Mouse (Mus musculus) MN1 (cell line): Measurements from ENCODE around the gene Katnbl1.

Experiments
- DNase-seq: peaks from one replicate; pipeline ENCODE4 v3.0.0-alpha.2; 2016; ENCODE audit warnings: low spot score

The Katnbl1 gene

GRCm38 (mm10) chr2:112378973-112379898 is at the start of gene Katnbl1:
Gene Katnbl1, plus strand, starts transcription at chr2:112379211.
- peak; percentile 95 for DNase-seq

- DNase-seq = no peak
Observed at GRCm38 (mm10) chr2:112332051-112332898, 46.7 kb upstream of the Katnbl1 start.

GRCm38 (mm10) chr2:112337211-112337610 is 41.8 kb upstream of the Katnbl1 start:
- no peak for DNase-seq

- no peak for DNase-seq
Observed at GRCm38 (mm10) chr2:112339736-112340135, 39.3 kb upstream of the Katnbl1 start.

- DNase-seq = no peak
Observed at GRCm38 (mm10) chr2:112341117-112341516, 37.9 kb upstream of the Katnbl1 start.

- DNase-seq = no peak
Observed at GRCm38 (mm10) chr2:112348246-112348645, 30.8 kb upstream of the Katnbl1 start.

- DNase-seq = no peak
Observed at GRCm38 (mm10) chr2:112353685-112354455, 25.1 kb upstream of the Katnbl1 start.

GRCm38 (mm10) chr2:112359611-112360010 is 19.4 kb upstream of the Katnbl1 start:
- DNase-seq = no peak

GRCm38 (mm10) chr2:112360012-112360780 is 18.8 kb upstream of the Katnbl1 start:
- DNase-seq = no peak

- no peak for DNase-seq
Observed at GRCm38 (mm10) chr2:112360781-112361169, 18.2 kb upstream of the Katnbl1 start.

GRCm38 (mm10) chr2:112367222-112367621 is 11.8 kb upstream of the Katnbl1 start:
- DNase-seq = peak; percentile 33

GRCm38 (mm10) chr2:112367726-112368673 is 11.0 kb upstream of the Katnbl1 start, which contains the start of gene Emc4:
Gene Emc4, minus strand, starts transcription at chr2:112368027.
- peak; percentile 93 for DNase-seq

- DNase-seq = peak; percentile 23
Observed at GRCm38 (mm10) chr2:112369941-112370340, 9.1 kb upstream of the Katnbl1 start.

- peak; percentile 58 for DNase-seq
Observed at GRCm38 (mm10) chr2:112373141-112373540, 5.9 kb upstream of the Katnbl1 start.

- no peak for DNase-seq
Observed at GRCm38 (mm10) chr2:112374610-112375009, 4.4 kb upstream of the Katnbl1 start.

- DNase-seq = no peak
Observed at GRCm38 (mm10) chr2:112380131-112380530, 1.1 kb downstream of the Katnbl1 start.

- DNase-seq = no peak
Observed at GRCm38 (mm10) chr2:112381219-112381618, 2.2 kb downstream of the Katnbl1 start.

GRCm38 (mm10) chr2:112390843-112391242 is 11.8 kb downstream of the Katnbl1 start:
- no peak for DNase-seq

GRCm38 (mm10) chr2:112391346-112392000 is 12.5 kb downstream of the Katnbl1 start:
- no peak for DNase-seq
